Mouse (Mus musculus) G1E (cell line): ENCODE results near the gene Scnn1a. TPM values are rescaled to one million over a fixed set of nuclear protein-coding genes. Genes with fewer than 3 reads are reported as not detected.

Experiments used
- ATAC-seq: 2 replicates; pipeline ENCODE4 v1.8.0; 2016; ENCODE audit warnings: mild to moderate bottlenecking; ENCODE audit not compliant: insufficient number of reproducible peaks, poor library complexity, low FRiP score, severe bottlenecking; ENCODE audit errors: extremely low read depth
- DNase-seq: peaks from one replicate; pipeline ENCODE4 v3.0.0; 2012; ENCODE audit warnings: low spot score
- H3K27me3 ChIP-seq: 2 replicates; pipeline ENCODE4 v1.6.1; 2012; ENCODE audit warnings: mild to moderate bottlenecking, low read length, inconsistent platforms; ENCODE audit not compliant: insufficient read depth
- H3K36me3 ChIP-seq: replicated peaks from 2 replicates; pipeline ENCODE3; 2012; ENCODE audit warnings: mild to moderate bottlenecking, inconsistent platforms
- H3K4me1 ChIP-seq: 2 replicates; pipeline ENCODE4 v1.6.1; 2012; ENCODE audit warnings: low read depth, low read length, inconsistent platforms, mixed read lengths; ENCODE audit not compliant: insufficient read depth
- H3K4me3 ChIP-seq: 2 replicates; pipeline ENCODE4 v1.5.1; 2012; ENCODE audit warnings: low read depth, mild to moderate bottlenecking, inconsistent platforms, low read length, moderate library complexity, mixed read lengths
- H3K9me3 ChIP-seq: replicated peaks from 2 replicates; pipeline ENCODE4 v1.6.1; 2012; ENCODE audit warnings: inconsistent platforms
- CTCF ChIP-seq: IDR thresholded peaks from 2 replicates; pipeline ENCODE4 v1.5.1; 2012; ENCODE audit warnings: low read depth, low read length, inconsistent platforms, mixed read lengths
- GATA1 ChIP-seq: IDR thresholded peaks from 2 replicates; pipeline ENCODE4 v1.6.1; 2012; ENCODE audit warnings: borderline replicate concordance, low read length, inconsistent platforms, mixed read lengths
- GATA2 ChIP-seq: IDR thresholded peaks from 2 replicates; pipeline ENCODE4 v1.6.1; 2012; ENCODE audit warnings: low read depth, low read length, inconsistent platforms, borderline replicate concordance
- POLR2AphosphoS5 ChIP-seq: IDR thresholded peaks from 2 replicates; pipeline ENCODE4 v1.6.1; 2012; ENCODE audit warnings: low read depth, low read length, inconsistent platforms; ENCODE audit not compliant: insufficient replicate concordance
- TAL1 ChIP-seq: conservative IDR thresholded peaks from 2 replicates; pipeline ENCODE4 v1.6.1; 2012; ENCODE audit warnings: low read depth, low read length, inconsistent platforms, mixed read lengths
- polyA plus RNA-seq: library from polyadenylated mRNA; stranded (reverse); fragments of >175 nt; gene quantifications from 2 replicates; pipeline ENCODE4 v1.2.3, GENCODE M21; 2012
- total RNA-seq, 2 experiments: library from RNA; stranded (forward) in 1 of 2; stranded (reverse) in 1 of 2; fragments of 200-1000 nt in 1 of 2; fragments of >200 nt in 1 of 2; fragmentation: Nextera tagmentation in 1 of 2; gene quantifications; 2 replicates each; pipeline ENCODE4 v1.2.3; 2014 to 2017

Gene Scnn1a
- total and polyA plus RNA-seq, 3 experiments: 0.16 TPM; not detected in 2

- Histone ChIP-seq H3K36me3 (no peaks in the 10 kb centered on the region), H3K4me3 (no peak overlapping the region), H3K4me1 (no peaks in the 10 kb centered on the region; the same call in 1 of the 2 replicates), H3K9me3 (peaks cover 81% of the 10 kb centered on the region), H3K27me3 (no peaks in the 10 kb centered on the region)
- ATAC-seq (no peak), DNase-seq (no peak)
- TF ChIP-seq TAL1 (no peak), POLR2AphosphoS5 (no peak), CTCF (no peak), GATA2 (no peak), GATA1 (no peak)
Observed at GRCm38 (mm10) chr6:125385066-125385974, 64.9 kb downstream of the Scnn1a start.

- ATAC-seq (no peak), DNase-seq (no peak)
- TF ChIP-seq POLR2AphosphoS5 (no peak), GATA1 (no peak), GATA2 (no peak), TAL1 (no peak), CTCF (no peak)
- peaks cover 73% of the 10 kb centered on the region for H3K9me3 ChIP-seq
- no peak overlapping the region for H3K4me3 ChIP-seq
- H3K27me3 ChIP-seq: no peaks in the 10 kb centered on the region
- no peaks in the 10 kb centered on the region for H3K36me3 ChIP-seq
- H3K4me1 ChIP-seq: no peaks in the 10 kb centered on the region
Observed at GRCm38 (mm10) chr6:125386080-125386479, 65.6 kb downstream of the Scnn1a start.

- TF ChIP-seq GATA2: no peak
- TF ChIP-seq CTCF: no peak
- TF ChIP-seq GATA1: no peak
- Histone ChIP-seq H3K9me3 (peaks cover 43% of the 10 kb centered on the region), H3K36me3 (no peaks in the 10 kb centered on the region), H3K4me1 (no peaks in the 10 kb centered on the region), H3K27me3 (no peaks in the 10 kb centered on the region), H3K4me3 (no peak overlapping the region)
- DNase-seq (no peak), ATAC-seq (no peak)
Observed at GRCm38 (mm10) chr6:125389853-125390252, 69.4 kb downstream of the Scnn1a start.

Other genes starting within 250 kb of the Scnn1a start
- 235 and 241 TPM in 2 replicates for gene Chd4, start 224.7 kb upstream of the Scnn1a start, total RNA-seq (2014; fragmentation: Nextera tagmentation)
- 326 and 362 TPM in 2 replicates for gene Chd4, start 224.7 kb upstream of the Scnn1a start, total RNA-seq (2017)
- 188 and 219 TPM in 2 replicates for gene Chd4, start 224.7 kb upstream of the Scnn1a start, polyA plus RNA-seq
- 56.9 and 61.0 TPM in 2 replicates for gene Nop2, start 188.8 kb upstream of the Scnn1a start, total RNA-seq (2014; fragmentation: Nextera tagmentation)
- gene Nop2, start 188.8 kb upstream of the Scnn1a start, total RNA-seq (2017): 87.7 and 89.2 TPM in 2 replicates
- gene Nop2, start 188.8 kb upstream of the Scnn1a start, polyA plus RNA-seq: 53.4 and 90.0 TPM in 2 replicates
- gene Iffo1, start 175.4 kb upstream of the Scnn1a start, total RNA-seq (2014; fragmentation: Nextera tagmentation): 20.4 and 25.1 TPM in 2 replicates
- 12.3 and 14.5 TPM in 2 replicates for gene Iffo1, start 175.4 kb upstream of the Scnn1a start, total RNA-seq (2017)
- gene Iffo1, start 175.4 kb upstream of the Scnn1a start, polyA plus RNA-seq: 26.9 and 31.7 TPM in 2 replicates
- gene Gapdh, start 154.2 kb upstream of the Scnn1a start, total RNA-seq (2014; fragmentation: Nextera tagmentation): 10,890 and 12,360 TPM in 2 replicates
- 2,600 and 3,109 TPM in 2 replicates for gene Gapdh, start 154.2 kb upstream of the Scnn1a start, total RNA-seq (2017)
- 26,904 and 30,061 TPM in 2 replicates for gene Gapdh, start 154.2 kb upstream of the Scnn1a start, polyA plus RNA-seq
- 494 and 557 TPM in 2 replicates for gene Ncapd2, start 129.0 kb upstream of the Scnn1a start, total RNA-seq (2014; fragmentation: Nextera tagmentation)
- 211 and 243 TPM in 2 replicates for gene Ncapd2, start 129.0 kb upstream of the Scnn1a start, total RNA-seq (2017)
- 269 and 275 TPM in 2 replicates for gene Ncapd2, start 129.0 kb upstream of the Scnn1a start, polyA plus RNA-seq
- 51.3 and 59.6 TPM in 2 replicates for gene Mrpl51, start 128.9 kb upstream of the Scnn1a start, total RNA-seq (2014; fragmentation: Nextera tagmentation)
- gene Mrpl51, start 128.9 kb upstream of the Scnn1a start, total RNA-seq (2017): 143 and 156 TPM in 2 replicates
- gene Mrpl51, start 128.9 kb upstream of the Scnn1a start, polyA plus RNA-seq: 114 and 162 TPM in 2 replicates
- gene Vamp1, start 105.1 kb upstream of the Scnn1a start, total RNA-seq (2014; fragmentation: Nextera tagmentation): 21.9 and 30.2 TPM in 2 replicates
- gene Vamp1, start 105.1 kb upstream of the Scnn1a start, total RNA-seq (2017): 6.1 and 7.9 TPM in 2 replicates
- 1.9 and 2.8 TPM in 2 replicates for gene Vamp1, start 105.1 kb upstream of the Scnn1a start, polyA plus RNA-seq
- 0.73 and 0.90 TPM in 2 replicates for gene Tapbpl, start 88.8 kb upstream of the Scnn1a start, total RNA-seq (2014; fragmentation: Nextera tagmentation)
- gene Tapbpl, start 88.8 kb upstream of the Scnn1a start, total RNA-seq (2017): 1.2 and 1.8 TPM in 2 replicates
- 1.2 and 1.4 TPM in 2 replicates for gene Tapbpl, start 88.8 kb upstream of the Scnn1a start, polyA plus RNA-seq
- not detected in 2 replicates for gene Cd27, start 83.6 kb upstream of the Scnn1a start, total RNA-seq (2014; fragmentation: Nextera tagmentation)
- gene Cd27, start 83.6 kb upstream of the Scnn1a start, total RNA-seq (2017): 0.87 TPM in 1 of 2 replicates, not detected in the other
- gene Cd27, start 83.6 kb upstream of the Scnn1a start, polyA plus RNA-seq: not detected in 2 replicates
- gene Tuba3a, start 34.6 kb upstream of the Scnn1a start, total RNA-seq (2014; fragmentation: Nextera tagmentation): not detected in 2 replicates
- not detected in 2 replicates for gene Tuba3a, start 34.6 kb upstream of the Scnn1a start, total RNA-seq (2017)
- not detected in 2 replicates for gene Tuba3a, start 34.6 kb upstream of the Scnn1a start, polyA plus RNA-seq
- not detected in 2 replicates for gene Ltbr, start 6.8 kb upstream of the Scnn1a start, total RNA-seq (2014; fragmentation: Nextera tagmentation)
- not detected in 2 replicates for gene Ltbr, start 6.8 kb upstream of the Scnn1a start, total RNA-seq (2017)
- 0.03 TPM in 1 of 2 replicates, not detected in the other for gene Ltbr, start 6.8 kb upstream of the Scnn1a start, polyA plus RNA-seq
- not detected in 2 replicates for gene Tnfrsf1a, start 28.7 kb downstream of the Scnn1a start, total RNA-seq (2014; fragmentation: Nextera tagmentation)
- not detected in 2 replicates for gene Tnfrsf1a, start 28.7 kb downstream of the Scnn1a start, total RNA-seq (2017)
- 0.04 TPM in 1 of 2 replicates, not detected in the other for gene Tnfrsf1a, start 28.7 kb downstream of the Scnn1a start, polyA plus RNA-seq
- gene Plekhg6, start 60.1 kb downstream of the Scnn1a start, total RNA-seq (2014; fragmentation: Nextera tagmentation): not detected in 2 replicates
- gene Plekhg6, start 60.1 kb downstream of the Scnn1a start, total RNA-seq (2017): not detected in 2 replicates
- not detected in 2 replicates for gene Plekhg6, start 60.1 kb downstream of the Scnn1a start, polyA plus RNA-seq
- not detected in 2 replicates for gene Cd9, start 174.1 kb downstream of the Scnn1a start, total RNA-seq (2014; fragmentation: Nextera tagmentation)
- not detected in 2 replicates for gene Cd9, start 174.1 kb downstream of the Scnn1a start, total RNA-seq (2017)
- not detected in 2 replicates for gene Cd9, start 174.1 kb downstream of the Scnn1a start, polyA plus RNA-seq
- not detected in 2 replicates for gene Vwf, start 226.1 kb downstream of the Scnn1a start, total RNA-seq (2014; fragmentation: Nextera tagmentation)
- gene Vwf, start 226.1 kb downstream of the Scnn1a start, total RNA-seq (2017): 0.22 and 0.29 TPM in 2 replicates
- gene Vwf, start 226.1 kb downstream of the Scnn1a start, polyA plus RNA-seq: 0.03 and 0.05 TPM in 2 replicates